Mouse (Mus musculus) ZHBTc4 (cell line): ENCODE data around the gene Fpr-rs7.

Experiments used
- DNase-seq: peaks from one replicate; pipeline ENCODE4 v3.0.0-alpha.2; 2011; ENCODE audit warnings: low read depth, low spot score

Gene Fpr-rs7

GRCm38 (mm10) chr17:20114126-20114525 lies at the start of gene Fpr-rs7:
Gene Fpr-rs7 (minus strand): TSS chr17:20114226.
- no peak for DNase-seq

- no peak for DNase-seq
Measured at GRCm38 (mm10) chr17:20074090-20074489, 39.9 kb downstream of the Fpr-rs7 start.

GRCm38 (mm10) chr17:20071656-20072396 lies 42.2 kb downstream of the Fpr-rs7 start:
- DNase-seq: no peak
